Mouse (Mus musculus) olfactory bulb, adult 2 months (tissue): Measurements from ENCODE around the gene Myh13.

Experiments used
- CTCF ChIP-seq: fragments of 200-500 bp; IDR thresholded peaks from 2 replicates; pipeline ENCODE4 v1.5.1; 2012; ENCODE audit warnings: low read depth, mild to moderate bottlenecking, low read length, moderate library complexity; ENCODE audit not compliant: insufficient read depth
- POLR2A ChIP-seq: fragments of 200-500 bp; IDR thresholded peaks from 2 replicates; pipeline ENCODE4 v1.6.1; 2012; ENCODE audit warnings: mild to moderate bottlenecking, low read depth, low read length, moderate library complexity; ENCODE audit not compliant: insufficient read depth

DNA sequence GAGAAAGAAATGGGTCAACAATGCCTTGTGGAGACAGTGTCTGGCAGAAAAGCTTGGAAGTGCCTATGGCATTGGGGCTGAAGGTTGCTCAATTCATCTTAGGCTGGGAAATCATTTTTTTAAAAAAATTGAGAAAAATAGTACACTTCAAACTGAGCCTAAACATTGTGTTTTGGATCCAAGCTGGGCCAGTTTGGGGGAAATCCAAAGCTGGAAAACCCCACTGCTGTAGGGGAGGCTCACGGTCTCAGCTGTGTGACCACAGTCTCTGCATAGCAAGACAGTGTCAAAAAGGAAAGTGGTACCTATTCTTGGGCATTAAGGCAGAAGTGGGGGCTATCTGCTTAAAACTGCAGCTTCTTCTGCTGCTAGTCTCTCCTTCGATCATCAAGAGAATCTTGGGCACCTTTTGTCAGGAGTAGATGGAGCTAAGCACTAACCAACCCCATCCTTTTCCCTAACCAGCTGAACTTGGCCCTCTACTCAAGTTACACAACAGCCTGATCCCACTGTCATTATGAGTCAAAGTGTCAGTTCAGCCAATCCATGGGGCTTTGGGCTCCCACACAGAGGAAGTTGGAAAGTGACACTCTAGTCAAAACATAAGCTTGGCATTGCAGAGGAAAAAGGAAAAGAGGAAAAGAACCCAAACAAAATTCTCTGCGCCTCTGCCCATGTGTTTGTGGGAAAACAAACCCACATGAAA lies 69.4 kb downstream of the Myh13 start:
- TF ChIP-seq CTCF (no peak), POLR2A (no peak)
